Mouse (Mus musculus) myocyte (in vitro differentiated cells): ENCODE results near the gene Nxph4.

Source experiments
- MYOD1 ChIP-seq, 3 experiments: IDR thresholded peaks; one replicate each; pipeline ENCODE4 v1.6.1; 2011; ENCODE audit warnings: control low read depth in 2 of 3, low read depth in 2 of 3, mild to moderate bottlenecking in 2 of 3, moderate library complexity in 1 of 3; ENCODE audit not compliant: insufficient read length in 2 of 3, control insufficient read depth in 1 of 3
- POLR2A ChIP-seq: IDR thresholded peaks from one replicate; pipeline ENCODE4 v1.6.1; 2011; ENCODE audit warnings: low read depth, mild to moderate bottlenecking, control low read depth, moderate library complexity; ENCODE audit not compliant: insufficient read length
- USF1 ChIP-seq: IDR thresholded peaks from one replicate; pipeline ENCODE4 v1.6.1; 2011; ENCODE audit warnings: low read depth, mild to moderate bottlenecking, control low read depth, moderate library complexity

DNA sequence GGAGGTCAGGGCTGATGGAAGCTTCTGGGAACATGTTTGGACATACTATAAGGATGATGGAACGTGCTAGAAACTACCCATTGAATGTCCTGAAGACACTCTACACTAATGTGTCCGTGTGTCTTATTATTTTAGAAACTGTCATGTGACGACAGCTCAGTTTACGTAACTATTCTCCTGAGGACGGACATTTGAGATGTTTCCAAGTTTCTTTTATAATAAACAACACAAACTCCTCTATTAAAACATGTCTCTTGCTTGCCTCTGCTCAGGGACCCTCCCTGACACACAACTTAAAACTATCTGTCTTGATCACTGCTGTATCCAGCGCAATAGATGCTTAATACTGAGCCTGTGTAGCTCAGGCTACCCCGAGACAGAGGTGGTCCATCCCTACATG lies 41.4 kb upstream of the Nxph4 start:
- TF ChIP-seq MYOD1 (IDR thresholded peaks at IDR 0.05; ENCODE audit: control insufficient read depth in 1 of 3, insufficient read length in 2 of 3, low read depth in 2 of 3) (no peak), POLR2A (no peak), USF1 (no peak)
